Mouse (Mus musculus) embryonic facial prominence, embryonic 12.5 days (tissue): ENCODE results near the gene Gm13539. TPM values are rescaled to one million over a fixed set of nuclear protein-coding genes. Genes with fewer than 3 reads are reported as not detected.
"Not testable (repeated sequence)": the region's sequence is repeated elsewhere in the genome, so short reads cannot be mapped to it uniquely, and the experiment has no call there.

Source experiments
- ATAC-seq: fragments of 200-750 bp; cut with Nextera tagmentation; 2 replicates; pipeline ENCODE4 v1.8.0; 2017; ENCODE audit not compliant: insufficient number of reproducible peaks, insufficient read depth, low FRiP score, low TSS enrichment
- H3K27ac ChIP-seq: fragments of 300-500 bp; sonication (generic); 2 replicates; pipeline ENCODE4 v1.5.1; 2016; ENCODE audit warnings: mild to moderate bottlenecking
- H3K27me3 ChIP-seq: fragments of 300-500 bp; sonication (generic); 2 replicates; pipeline ENCODE4 v1.6.1; 2016; ENCODE audit warnings: mild to moderate bottlenecking, moderate library complexity
- H3K36me3 ChIP-seq: fragments of 300-500 bp; sonication (generic); 2 replicates; pipeline ENCODE4 v1.6.1; 2016; ENCODE audit warnings: mild to moderate bottlenecking
- H3K4me1 ChIP-seq: fragments of 300-500 bp; sonication (generic); 2 replicates; pipeline ENCODE4 v1.6.1; 2016
- H3K4me2 ChIP-seq: fragments of 300-500 bp; sonication (generic); replicated peaks from 2 replicates; pipeline ENCODE4 v1.6.1; 2016; ENCODE audit warnings: mild to moderate bottlenecking, moderate library complexity
- H3K4me3 ChIP-seq: fragments of 300-500 bp; sonication (generic); 2 replicates; pipeline ENCODE4 v1.5.1; 2016; ENCODE audit warnings: mild to moderate bottlenecking
- H3K9ac ChIP-seq: fragments of 300-500 bp; sonication (generic); 2 replicates; pipeline ENCODE4 v1.6.1; 2016; ENCODE audit warnings: mild to moderate bottlenecking, moderate library complexity
- H3K9me3 ChIP-seq: fragments of 300-500 bp; sonication (generic); 2 replicates; pipeline ENCODE4 v1.6.1; 2016; ENCODE audit warnings: mild to moderate bottlenecking, moderate library complexity
- WGBS: fragments of 180-500 bp; shearing (Covaris S2); methylation state at CpG from one replicate; pipeline ENCODE4 v1.1.7; 2016; 5-methylcytosine and 5-hydroxymethylcytosine counted together
- polyA plus RNA-seq: library from polyadenylated mRNA; unstranded; fragments of >200 nt; fragmentation: Nextera tagmentation; extraction: Ambion mirVana; gene quantifications from 2 replicates; pipeline ENCODE4 v1.2.1, GENCODE M21; 2016

The Gm13539 gene
- not detected in 2 replicates for polyA plus RNA-seq

DNA sequence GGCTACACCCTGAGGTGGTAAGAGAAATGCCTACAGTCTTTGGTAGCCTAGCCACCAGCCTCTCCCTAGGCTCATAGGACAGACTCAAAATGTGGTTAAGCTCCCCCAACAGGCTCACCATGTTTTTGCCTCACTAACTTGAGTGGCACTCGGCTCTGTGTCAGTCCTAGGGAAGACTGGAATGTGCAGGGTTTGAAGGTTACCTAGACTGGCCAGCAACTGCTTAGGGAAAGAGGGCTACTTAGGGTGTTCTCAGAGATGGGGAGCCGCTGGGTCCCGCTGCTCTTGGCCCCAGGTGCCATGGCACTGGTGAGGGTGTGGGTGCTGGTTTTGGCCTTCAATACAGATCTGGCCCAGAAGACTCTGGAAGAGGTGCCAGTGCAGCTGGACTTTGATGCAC, at the start of gene Gm13539:
Gm13539 (plus strand) TSS at position 301 of the 400 bp plus-strand sequence.
- H3K4me1 ChIP-seq: no peaks in the 10 kb centered on the region
- WGBS: 86% methylated on average over 3 of the region's 3 CpGs
- H3K9me3 ChIP-seq: no peaks in the 10 kb centered on the region
- no peaks in the 10 kb centered on the region for H3K36me3 ChIP-seq
- no peak within 1 kb of the TSS for H3K4me2 ChIP-seq
- H3K9ac ChIP-seq: no peak within 1 kb of the TSS
- H3K4me3 ChIP-seq: no peak within 1 kb of the TSS
- ATAC-seq: no peak
- no peak within 1 kb of the TSS for H3K27ac ChIP-seq
- H3K27me3 ChIP-seq: no peaks in the 10 kb centered on the region

DNA sequence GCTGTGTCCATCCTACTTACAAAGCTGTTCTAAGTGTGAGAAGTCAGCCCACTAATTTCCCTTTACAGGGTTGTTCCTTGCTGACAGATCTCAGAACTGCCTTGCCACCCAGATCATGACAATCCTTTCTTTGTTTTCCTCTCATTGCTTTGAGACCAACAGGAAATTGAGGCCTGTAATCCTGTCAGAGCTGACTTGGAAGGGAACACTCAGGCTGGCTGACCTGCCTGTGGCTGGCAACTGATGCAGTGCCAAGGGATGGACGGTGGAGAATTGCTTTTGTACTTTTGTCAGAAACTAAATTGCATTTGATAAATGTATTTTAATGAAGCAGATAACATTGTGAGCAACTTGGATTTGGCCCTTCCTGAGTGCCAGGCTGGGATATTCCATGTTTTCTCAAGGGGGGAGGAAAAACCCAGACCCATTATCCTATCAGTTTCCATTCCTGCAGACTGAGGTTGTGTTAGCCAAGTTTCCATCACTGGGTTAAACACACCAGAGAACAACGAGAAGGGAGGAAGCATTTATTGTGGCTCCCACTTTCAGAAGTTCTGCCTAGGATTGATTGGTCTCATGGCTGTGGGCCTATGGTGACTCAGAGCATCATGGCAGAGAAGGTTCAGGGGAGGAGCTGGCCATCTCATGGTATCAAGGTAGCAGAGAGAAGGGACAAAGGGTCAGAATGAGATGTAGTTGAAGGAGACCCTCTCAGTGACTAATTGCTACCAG, 48.7 kb upstream of the Gm13539 start:
- Histone ChIP-seq H3K4me1 (no peaks in the 10 kb centered on the region), H3K36me3 (no peaks in the 10 kb centered on the region), H3K27me3 (no peaks in the 10 kb centered on the region), H3K9ac (no peak overlapping the region), H3K9me3 (peaks cover 6% of the 10 kb centered on the region; the same call in 1 of the 2 replicates), H3K4me3 (no peak overlapping the region), H3K27ac (no peak overlapping the region), H3K4me2 (no peak overlapping the region)
- ATAC-seq: no peak
- WGBS: 32% methylated on average over 2 of the region's 2 CpGs

DNA sequence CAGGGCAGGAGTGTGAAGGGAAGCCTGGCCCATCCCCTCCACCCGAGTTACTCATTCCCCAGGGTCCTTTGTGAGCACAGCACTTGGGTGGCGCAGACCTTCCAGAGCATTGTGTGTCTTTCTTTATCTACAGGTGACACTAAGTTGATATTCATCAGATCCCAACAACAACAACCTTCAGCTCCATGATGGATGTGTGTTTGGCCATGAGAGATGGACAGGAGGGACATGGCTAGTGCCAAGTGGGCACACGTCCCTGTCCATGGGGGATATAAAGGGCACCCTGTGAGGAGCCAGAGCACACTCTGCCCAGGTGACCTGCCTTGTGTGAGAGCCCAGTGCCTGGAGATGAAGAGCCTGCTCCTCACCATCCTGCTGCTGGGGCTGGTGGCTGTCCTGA, 45.3 kb upstream of the Gm13539 start, which contains the start of gene Obp2b:
Obp2b (plus strand) TSS at position 301 of the 400 bp plus-strand sequence.
- not testable (repeated sequence) for H3K4me2 ChIP-seq, H3K9me3 ChIP-seq, H3K27ac ChIP-seq, H3K9ac ChIP-seq, H3K4me3 ChIP-seq, H3K4me1 ChIP-seq, H3K27me3 ChIP-seq, ATAC-seq, H3K36me3 ChIP-seq
- WGBS: 84% methylated on average over 3 of the region's 3 CpGs

DNA sequence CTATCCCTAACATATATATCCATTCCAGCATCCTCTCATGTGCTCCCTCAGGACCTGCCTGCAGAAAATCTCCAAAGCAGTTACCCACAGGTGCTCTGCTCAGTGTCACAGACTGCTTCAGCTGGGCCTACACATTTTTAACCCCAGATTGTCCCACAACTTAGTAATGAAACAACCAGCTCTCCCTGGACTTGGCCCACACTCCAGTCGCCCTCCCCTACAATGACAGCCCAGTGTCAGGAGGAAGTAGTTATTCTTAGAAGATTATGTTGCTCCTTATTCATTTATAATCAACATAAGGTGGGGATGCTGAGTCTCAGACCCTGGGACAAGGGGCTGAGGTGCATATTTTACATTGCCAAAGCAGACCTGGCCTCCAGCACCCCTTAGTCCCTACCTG, 40.4 kb upstream of the Gm13539 start:
- 60% methylated on average over 1 of the region's 1 CpGs for WGBS

DNA sequence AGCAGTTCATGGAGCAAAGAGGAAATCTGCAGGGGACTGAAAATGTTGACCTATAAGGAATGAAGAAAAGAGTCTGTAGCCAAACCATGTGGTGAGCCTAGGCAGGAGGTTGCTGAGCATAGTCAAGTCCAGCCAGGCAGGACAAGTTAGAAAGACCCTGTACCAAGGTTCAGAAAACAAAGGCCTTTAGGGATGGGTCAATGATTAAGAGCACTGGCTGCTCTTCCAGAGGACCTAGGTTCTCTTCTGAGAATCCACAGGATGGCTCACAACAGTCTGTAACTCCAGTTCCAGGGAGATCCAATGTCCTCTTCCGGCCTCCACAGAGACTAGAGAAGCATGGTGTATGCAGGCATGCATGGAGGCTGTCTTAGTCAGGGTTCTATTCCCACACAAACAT, 27.9 kb upstream of the Gm13539 start:
- 100% methylated on average over 1 of the region's 1 CpGs for WGBS
- H3K9ac ChIP-seq: no peak overlapping the region
- no peaks in the 10 kb centered on the region for H3K36me3 ChIP-seq

More for the DNA sequence above, 40.4 kb upstream of the Gm13539 start:
- H3K27me3 ChIP-seq: no peaks in the 10 kb centered on the region
- no peaks in the 10 kb centered on the region for H3K9me3 ChIP-seq
- H3K4me1 ChIP-seq: no peaks in the 10 kb centered on the region
- no peak for ATAC-seq
- H3K4me3 ChIP-seq: no peak overlapping the region
- H3K36me3 ChIP-seq: no peaks in the 10 kb centered on the region
- H3K4me2 ChIP-seq: no peak overlapping the region
- no peak overlapping the region for H3K27ac ChIP-seq
- H3K9ac ChIP-seq: no peak overlapping the region

DNA sequence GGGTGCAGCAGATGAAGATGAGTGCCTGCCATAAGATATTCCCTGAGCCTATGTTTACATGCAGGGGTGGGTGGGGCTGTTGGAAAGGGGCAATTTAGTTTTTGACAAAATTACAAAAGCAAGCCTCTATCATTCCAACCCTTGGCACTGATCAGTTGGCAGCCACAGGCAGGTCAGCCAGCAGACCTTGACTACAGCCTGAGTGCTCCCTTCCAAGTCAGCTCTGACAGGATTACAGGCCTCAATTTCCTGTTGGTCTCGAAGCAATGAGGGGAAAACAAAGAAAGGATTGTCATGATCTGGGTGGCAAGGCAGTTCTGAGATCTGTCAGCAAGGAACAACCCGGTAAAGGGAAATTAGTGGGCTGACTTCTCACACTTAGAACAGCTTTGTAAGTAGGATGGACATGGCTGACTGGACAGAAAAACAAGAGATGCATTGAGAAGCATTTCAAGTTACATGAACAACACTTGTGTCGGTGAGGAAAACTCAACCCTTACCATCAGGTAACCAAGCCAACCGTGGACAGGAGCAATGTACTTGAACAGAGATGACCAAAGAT, 23.9 kb upstream of the Gm13539 start:
- Histone ChIP-seq H3K27ac (no peak overlapping the region), H3K9ac (no peak overlapping the region), H3K4me1 (no peaks in the 10 kb centered on the region), H3K4me2 (no peak overlapping the region), H3K9me3 (no peaks in the 10 kb centered on the region), H3K4me3 (no peak overlapping the region), H3K27me3 (no peaks in the 10 kb centered on the region), H3K36me3 (no peaks in the 10 kb centered on the region)
- ATAC-seq: no peak
- 13% methylated on average over 4 of the region's 4 CpGs for WGBS

More for the DNA sequence above, 27.9 kb upstream of the Gm13539 start:
- H3K4me2 ChIP-seq: no peak overlapping the region
- no peaks in the 10 kb centered on the region for H3K27me3 ChIP-seq
- no peak overlapping the region for H3K27ac ChIP-seq
- ATAC-seq: no peak
- no peak overlapping the region for H3K4me3 ChIP-seq
- no peaks in the 10 kb centered on the region for H3K4me1 ChIP-seq
- H3K9me3 ChIP-seq: no peaks in the 10 kb centered on the region

DNA sequence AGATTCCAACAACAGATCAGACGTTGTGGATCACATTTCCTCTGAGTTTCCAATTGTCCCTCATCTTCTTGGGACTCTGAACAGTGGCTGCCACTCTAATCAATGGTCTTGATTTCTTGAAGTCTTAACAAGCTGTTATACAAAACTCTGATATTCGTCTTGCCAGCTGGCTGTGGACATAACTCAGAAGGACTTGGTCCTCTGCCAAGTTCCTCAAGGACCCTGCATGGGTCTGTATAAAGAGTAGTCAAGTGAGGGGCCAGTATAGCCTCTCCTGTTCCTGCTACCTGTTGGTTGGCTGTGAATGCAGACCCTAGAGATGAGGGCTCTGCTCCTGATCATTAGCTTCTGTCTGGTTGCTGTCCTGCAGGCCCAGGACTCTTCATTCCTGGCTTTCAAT, 16.8 kb upstream of the Gm13539 start, which contains the start of gene Lcn3:
Lcn3 (plus strand) TSS at position 301 of the 400 bp plus-strand sequence.
- H3K4me2 ChIP-seq: no peak within 1 kb of the TSS
- H3K9ac ChIP-seq: no peak within 1 kb of the TSS
- H3K4me1 ChIP-seq: no peaks in the 10 kb centered on the region
- no peaks in the 10 kb centered on the region for H3K36me3 ChIP-seq
- WGBS: 48% methylated on average over 2 of the region's 2 CpGs
- no peaks in the 10 kb centered on the region for H3K27me3 ChIP-seq
- ATAC-seq: no peak
- H3K9me3 ChIP-seq: no peaks in the 10 kb centered on the region
- no peak within 1 kb of the TSS for H3K27ac ChIP-seq
- H3K4me3 ChIP-seq: no peak within 1 kb of the TSS

DNA sequence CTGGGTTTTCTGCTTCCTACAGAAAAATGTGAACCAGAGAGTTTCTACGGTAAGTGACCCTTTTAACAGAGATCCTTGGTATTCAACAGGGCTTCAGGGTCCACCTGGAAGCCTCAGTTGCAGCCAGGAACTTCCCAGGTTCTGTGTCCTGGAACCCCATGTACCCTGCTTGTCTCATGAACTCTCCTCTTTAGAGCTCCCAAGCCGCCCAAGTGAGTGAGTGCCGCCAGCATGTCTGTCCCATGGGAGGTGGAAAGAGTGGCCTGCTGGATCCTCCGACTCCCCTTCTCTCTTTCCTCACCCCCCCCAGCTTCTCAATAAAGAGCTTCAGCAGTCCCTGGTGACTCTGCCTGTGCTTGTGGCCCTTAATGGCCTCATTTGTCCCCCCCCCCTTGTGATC, 14.3 kb upstream of the Gm13539 start:
- H3K4me1 ChIP-seq: no peaks in the 10 kb centered on the region
- no peak overlapping the region for H3K4me3 ChIP-seq
- 82% methylated on average over 4 of the region's 4 CpGs for WGBS
- H3K4me2 ChIP-seq: no peak overlapping the region
- no peak overlapping the region for H3K27ac ChIP-seq
- H3K9me3 ChIP-seq: no peaks in the 10 kb centered on the region
- H3K27me3 ChIP-seq: no peaks in the 10 kb centered on the region
- H3K9ac ChIP-seq: no peak overlapping the region
- ATAC-seq: no peak
- H3K36me3 ChIP-seq: no peaks in the 10 kb centered on the region

DNA sequence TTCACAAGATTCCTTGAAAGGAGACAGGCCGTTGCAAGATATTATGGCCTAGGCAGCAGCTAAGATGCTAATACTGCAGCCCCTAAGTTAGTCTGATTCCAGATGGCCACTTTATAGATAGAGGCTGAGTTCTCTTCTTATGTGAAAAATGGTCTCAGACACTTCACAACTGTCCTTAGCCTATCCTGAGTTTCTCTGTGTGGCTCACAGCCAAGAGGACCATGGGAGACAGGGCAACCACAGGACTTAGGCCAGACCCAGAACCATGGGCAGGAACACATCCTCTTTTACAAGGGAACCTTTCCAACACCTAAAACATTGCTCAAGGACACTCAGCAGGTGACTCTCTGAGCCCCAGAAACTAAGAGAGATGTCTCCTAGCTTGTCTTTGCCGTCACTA, 8.6 kb upstream of the Gm13539 start:
- WGBS: 89% methylated on average over 2 of the region's 2 CpGs
- Histone ChIP-seq H3K4me1 (no peaks in the 10 kb centered on the region), H3K27ac (no peak overlapping the region), H3K4me2 (no peak overlapping the region), H3K27me3 (no peaks in the 10 kb centered on the region), H3K4me3 (no peak overlapping the region), H3K9me3 (no peaks in the 10 kb centered on the region), H3K36me3 (no peaks in the 10 kb centered on the region), H3K9ac (no peak overlapping the region)
- ATAC-seq: no peak

DNA sequence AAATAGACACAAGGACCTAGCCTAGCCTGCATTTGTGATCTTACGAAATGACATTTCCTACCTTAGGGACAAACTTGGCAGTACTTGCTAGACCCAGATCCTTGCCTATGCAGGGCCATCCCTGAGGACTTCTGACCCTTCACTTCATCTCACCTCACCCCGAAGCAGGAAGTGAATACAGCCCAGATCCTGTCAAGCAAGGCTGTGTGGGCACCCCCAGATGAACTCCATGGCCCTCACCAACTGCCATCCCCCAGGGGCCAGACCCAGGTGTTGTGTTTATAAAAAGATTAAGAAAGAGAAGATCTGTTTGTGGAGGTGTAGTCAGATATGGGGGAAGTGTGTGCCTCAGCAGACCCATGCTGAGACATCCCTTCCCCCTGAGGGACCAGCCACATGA, 7.4 kb upstream of the Gm13539 start:
- WGBS: 73% methylated on average over 2 of the region's 2 CpGs
- Histone ChIP-seq H3K9me3 (no peaks in the 10 kb centered on the region), H3K9ac (no peak overlapping the region), H3K4me3 (no peak overlapping the region), H3K27ac (no peak overlapping the region), H3K4me1 (no peaks in the 10 kb centered on the region), H3K36me3 (no peaks in the 10 kb centered on the region), H3K27me3 (no peaks in the 10 kb centered on the region), H3K4me2 (no peak overlapping the region)
- ATAC-seq: no peak

DNA sequence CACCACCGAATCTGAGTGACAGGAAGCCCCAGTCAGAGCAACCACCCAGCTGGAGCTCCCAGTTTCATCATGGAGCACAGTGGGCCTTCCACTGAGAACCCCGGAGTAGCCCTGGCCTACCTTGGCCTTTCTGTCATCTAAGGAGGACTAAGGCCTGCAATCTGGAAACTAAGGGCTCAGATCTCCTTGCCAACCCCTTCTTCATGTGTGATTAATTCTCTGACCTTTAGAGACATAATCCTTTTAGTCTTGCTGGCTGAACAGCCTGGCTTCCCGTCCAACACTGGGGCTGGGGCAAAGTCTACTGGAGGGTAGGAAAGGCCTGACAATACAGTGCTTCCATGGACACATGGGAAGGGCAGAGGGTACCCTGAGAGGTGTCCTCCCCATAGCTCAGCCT, 6.1 kb upstream of the Gm13539 start:
- H3K9ac ChIP-seq: no peak overlapping the region
- H3K27ac ChIP-seq: no peak overlapping the region
- H3K27me3 ChIP-seq: no peaks in the 10 kb centered on the region
- WGBS: 59% methylated on average over 3 of the region's 3 CpGs
- ATAC-seq: no peak
- no peaks in the 10 kb centered on the region for H3K4me1 ChIP-seq
- H3K4me3 ChIP-seq: no peak overlapping the region
- H3K9me3 ChIP-seq: no peaks in the 10 kb centered on the region
- no peak overlapping the region for H3K4me2 ChIP-seq
- no peaks in the 10 kb centered on the region for H3K36me3 ChIP-seq

DNA sequence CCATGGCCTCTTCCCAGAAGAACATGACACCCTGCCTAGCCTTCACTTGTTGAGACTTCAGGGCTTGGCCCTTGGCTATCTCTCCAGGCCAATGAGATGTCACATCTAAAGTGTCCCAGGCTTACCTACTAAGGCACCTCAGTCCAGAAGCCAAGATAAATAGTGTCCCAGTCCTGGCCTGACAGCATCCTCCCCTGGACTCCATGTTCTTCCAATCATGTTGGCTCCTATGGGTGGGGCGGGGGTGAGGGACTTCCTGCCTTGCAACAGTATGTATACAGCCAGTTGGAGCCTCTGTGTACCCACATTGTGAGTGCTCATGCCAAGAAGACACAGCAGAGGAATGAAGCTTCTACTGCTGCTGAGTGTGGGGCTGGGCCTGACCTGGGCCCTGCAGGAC, 5.3 kb upstream of the Gm13539 start, which contains the start of gene Lcn11:
Lcn11 (plus strand) TSS at position 301 of the 400 bp plus-strand sequence.
- Histone ChIP-seq H3K4me3 (no peak within 1 kb of the TSS), H3K4me2 (no peak within 1 kb of the TSS), H3K27me3 (no peaks in the 10 kb centered on the region), H3K27ac (no peak within 1 kb of the TSS), H3K9ac (no peak within 1 kb of the TSS), H3K9me3 (no peaks in the 10 kb centered on the region), H3K36me3 (no peaks in the 10 kb centered on the region), H3K4me1 (no peaks in the 10 kb centered on the region)
- ATAC-seq: no peak
- WGBS: 82% methylated on average over 1 of the region's 1 CpGs
